ENCODE assay signal across 24 mouse cellular contexts in genomic region chr11:95247065-95247464, GRCm38 (mm10). TPM values are rescaled to one million over a fixed set of nuclear protein-coding genes. Genes with fewer than 3 reads are reported as not detected.
DNase-seq lines count a peak whose midpoint lies in the region; ATAC-seq lines count a peak whose summit lies in the region.
"Had no signal": no experiment of that assay in that cellular context is flagged by ENCODE, and none has a peak within 500 bp of the region (broad histone marks: within the 10 kb centered on the region; RNA-seq: fewer than 3 reads in every experiment).

No protein-coding gene starts in this region.

- peak overlapping the region; percentile 40 for H3K9ac ChIP-seq in forebrain, embryonic 13.5 days
- H3K9ac ChIP-seq in forebrain, embryonic 16.5 days (replicated peaks; ENCODE audit: low read depth, low read length): no peak overlapping the region
- no peak overlapping the region for H3K9ac ChIP-seq in midbrain, embryonic 12.5 days (replicated peaks)
- no peak overlapping the region for H3K9ac ChIP-seq in midbrain, embryonic 16.5 days (ENCODE audit: low read depth, low read length)
- 0 out of 2 replicates have a peak overlapping the region, but pooled peaks have one; percentile 39 for H3K9ac ChIP-seq in limb, embryonic 13.5 days
- H3K9ac ChIP-seq: heart, embryonic 15.5 days; limb, embryonic 12.5 days; liver, embryonic 14.5 days; neural tube, embryonic 12.5 days had no signal

- peaks cover 8% of the 10 kb centered on the region; the same call in 1 of the 2 replicates for H3K27me3 ChIP-seq in forebrain, embryonic 13.5 days
- no peaks in the 10 kb centered on the region for H3K27me3 ChIP-seq in forebrain, embryonic 16.5 days (replicated peaks; ENCODE audit: control insufficient read depth, insufficient read depth, low read length)
- H3K27me3 ChIP-seq in midbrain, embryonic 12.5 days: peaks cover 24% of the 10 kb centered on the region
- no peaks in the 10 kb centered on the region for H3K27me3 ChIP-seq in midbrain, embryonic 16.5 days (ENCODE audit: control insufficient read depth, insufficient read depth, low read depth, low read length)
- peaks cover 26% of the 10 kb centered on the region for H3K27me3 ChIP-seq in embryonic facial prominence, embryonic 10.5 days (replicated peaks; ENCODE audit: low read depth, poor library complexity, severe bottlenecking)
- H3K27me3 ChIP-seq in limb, embryonic 13.5 days: peaks cover 6% of the 10 kb centered on the region; the same call in 1 of the 2 replicates

- peak; percentile 51 for DNase-seq in embryonic facial prominence, embryonic 10.5 days (ENCODE audit: low spot score)
- DNase-seq in layer of hippocampus, adult 8-10 months (ENCODE audit: low spot score in 2 of 2): no peak
- no peak for DNase-seq in kidney, adult 11 months
- DNase-seq: adrenal gland, postnatal 36 days; cerebellum, adult 2 months; cerebellum, postnatal 36 days; gastrocnemius, postnatal 36 days; heart, postnatal 4 days; kidney, adult 2 months; kidney, postnatal 10 days; thymus, adult 18-20 months had no signal

- no peaks in the 10 kb centered on the region for H3K36me3 ChIP-seq in forebrain, embryonic 13.5 days (ENCODE audit: poor library complexity, severe bottlenecking)
- H3K36me3 ChIP-seq in forebrain, embryonic 16.5 days (ENCODE audit: control insufficient read depth, insufficient read depth): no peaks in the 10 kb centered on the region
- H3K36me3 ChIP-seq in midbrain, embryonic 12.5 days: no peaks in the 10 kb centered on the region
- H3K36me3 ChIP-seq in midbrain, embryonic 16.5 days (ENCODE audit: control insufficient read depth, insufficient read depth, low read length): no peaks in the 10 kb centered on the region
- H3K36me3 ChIP-seq in embryonic facial prominence, embryonic 10.5 days (replicated peaks): no peaks in the 10 kb centered on the region
- H3K36me3 ChIP-seq in limb, embryonic 13.5 days: no peaks in the 10 kb centered on the region
- H3K36me3 ChIP-seq: heart, embryonic 15.5 days; limb, embryonic 12.5 days; neural tube, embryonic 12.5 days had no signal

- H3K4me1 ChIP-seq in forebrain, embryonic 13.5 days: peaks cover 6% of the 10 kb centered on the region; the same call in 1 of the 2 replicates
- H3K4me1 ChIP-seq in forebrain, embryonic 16.5 days (replicated peaks; ENCODE audit: control insufficient read depth, insufficient read depth, low read length): peaks cover 4% of the 10 kb centered on the region; the same call in 1 of the 2 replicates
- H3K4me1 ChIP-seq in midbrain, embryonic 12.5 days: peaks cover 5% of the 10 kb centered on the region; the same call in 1 of the 2 replicates
- no peaks in the 10 kb centered on the region for H3K4me1 ChIP-seq in midbrain, embryonic 16.5 days (ENCODE audit: control insufficient read depth, insufficient read depth, low read length)
- H3K4me1 ChIP-seq in embryonic facial prominence, embryonic 10.5 days: peaks cover 39% of the 10 kb centered on the region
- 0 out of 2 replicates have a peak, but pooled peaks cover 2% of the 10 kb centered on the region for H3K4me1 ChIP-seq in limb, embryonic 13.5 days
- H3K4me1 ChIP-seq: neural tube, embryonic 12.5 days had no signal

- H3K4me2 ChIP-seq in forebrain, embryonic 13.5 days: no peak overlapping the region
- no peak overlapping the region for H3K4me2 ChIP-seq in forebrain, embryonic 16.5 days (ENCODE audit: low read length)
- H3K4me2 ChIP-seq in midbrain, embryonic 12.5 days (replicated peaks): no peak overlapping the region
- no peak overlapping the region for H3K4me2 ChIP-seq in midbrain, embryonic 16.5 days (ENCODE audit: low read length)
- H3K4me2 ChIP-seq in limb, embryonic 13.5 days (replicated peaks): no peak overlapping the region
- H3K4me2 ChIP-seq: heart, embryonic 15.5 days; limb, embryonic 12.5 days; neural tube, embryonic 12.5 days had no signal

- 22% methylated on average over 14 of the region's 14 CpGs for WGBS in forebrain, embryonic 13.5 days
- whole genome bisulfite sequencing in forebrain, embryonic 16.5 days: 22% methylated on average over 14 of the region's 14 CpGs
- WGBS in midbrain, embryonic 12.5 days: 28% methylated on average over 14 of the region's 14 CpGs
- WGBS in midbrain, embryonic 16.5 days: 29% methylated on average over 14 of the region's 14 CpGs
- WGBS in embryonic facial prominence, embryonic 10.5 days: 25% methylated on average over 14 of the region's 14 CpGs
- 53% methylated on average over 14 of the region's 14 CpGs for WGBS in limb, embryonic 13.5 days

- H3K4me3 ChIP-seq in forebrain, embryonic 13.5 days: no peak overlapping the region
- no peak overlapping the region for H3K4me3 ChIP-seq in forebrain, embryonic 16.5 days (replicated peaks; ENCODE audit: low read length)
- no peak overlapping the region for H3K4me3 ChIP-seq in midbrain, embryonic 12.5 days
- H3K4me3 ChIP-seq in midbrain, embryonic 16.5 days (ENCODE audit: low read depth, low read length): no peak overlapping the region
- H3K4me3 ChIP-seq in embryonic facial prominence, embryonic 10.5 days: no peak overlapping the region
- no peak overlapping the region for H3K4me3 ChIP-seq in limb, embryonic 13.5 days
- H3K4me3 ChIP-seq: heart, embryonic 15.5 days; left cerebral cortex, adult 2 months; limb, embryonic 12.5 days; neural tube, embryonic 12.5 days had no signal

- no peak for ATAC-seq in forebrain, embryonic 13.5 days
- ATAC-seq in forebrain, embryonic 16.5 days: no peak; the same call in 1 of the 2 replicates
- no peak for ATAC-seq in midbrain, embryonic 12.5 days (ENCODE audit: low FRiP score, low read depth)
- ATAC-seq in midbrain, embryonic 16.5 days: no peak
- no peak for ATAC-seq in limb, embryonic 13.5 days (ENCODE audit: low FRiP score, low read depth)

- H3K9me3 ChIP-seq in forebrain, embryonic 13.5 days (replicated peaks): 0 out of 2 replicates have a peak, but pooled peaks cover 5% of the 10 kb centered on the region
- no peaks in the 10 kb centered on the region for H3K9me3 ChIP-seq in forebrain, embryonic 16.5 days (ENCODE audit: control insufficient read depth, low read length)
- peaks cover 5% of the 10 kb centered on the region; the same call in 1 of the 2 replicates for H3K9me3 ChIP-seq in midbrain, embryonic 12.5 days
- H3K9me3 ChIP-seq in midbrain, embryonic 16.5 days (replicated peaks; ENCODE audit: control insufficient read depth, low read length, poor library complexity, severe bottlenecking): no peaks in the 10 kb centered on the region
- no peaks in the 10 kb centered on the region for H3K9me3 ChIP-seq in embryonic facial prominence, embryonic 10.5 days
- H3K9me3 ChIP-seq in limb, embryonic 13.5 days: no peaks in the 10 kb centered on the region
- H3K9me3 ChIP-seq: heart, embryonic 15.5 days; limb, embryonic 12.5 days; neural tube, embryonic 12.5 days had no signal

- H3K27ac ChIP-seq in forebrain, embryonic 13.5 days: no peak overlapping the region
- H3K27ac ChIP-seq in forebrain, embryonic 16.5 days (ENCODE audit: low read length): no peak overlapping the region
- H3K27ac ChIP-seq in midbrain, embryonic 12.5 days (replicated peaks): 0 out of 2 replicates have a peak overlapping the region, but pooled peaks have one; percentile 10
- H3K27ac ChIP-seq in midbrain, embryonic 16.5 days (ENCODE audit: low read length): no peak overlapping the region
- peak overlapping the region; percentile 80 for H3K27ac ChIP-seq in embryonic facial prominence, embryonic 10.5 days (replicated peaks)
- no peak overlapping the region for H3K27ac ChIP-seq in limb, embryonic 13.5 days
- H3K27ac ChIP-seq: heart, embryonic 15.5 days; left cerebral cortex, adult 2 months; limb, embryonic 12.5 days; liver, embryonic 14.5 days; neural tube, embryonic 12.5 days had no signal

RNA-seq across cellular contexts. Expression of gene Tac4, which starts 14.3 kb away (rescaled TPM):
- not detected in 2 replicates for polyA plus RNA-seq in forebrain, embryonic 13.5 days (2015; fragmentation: Nextera tagmentation; extraction: Ambion mirVana)
- 0.20 and 0.23 TPM in 2 replicates for polyA plus RNA-seq in forebrain, embryonic 16.5 days (2015; fragmentation: Nextera tagmentation; extraction: Ambion mirVana)
- 0.18 and 0.23 TPM in 2 replicates for polyA plus RNA-seq in midbrain, embryonic 12.5 days (2016; fragmentation: Nextera tagmentation; extraction: Ambion mirVana)
- not detected in 2 replicates for polyA plus RNA-seq in midbrain, embryonic 16.5 days (2015; fragmentation: Nextera tagmentation; extraction: Ambion mirVana)
- 0.16 TPM in 1 of 2 replicates, not detected in the other for polyA plus RNA-seq in embryonic facial prominence, embryonic 10.5 days (2016; fragmentation: Nextera tagmentation; extraction: Ambion mirVana)
- 0.15 and 0.27 TPM in 2 replicates for polyA plus RNA-seq in limb, embryonic 13.5 days (2015; fragmentation: Nextera tagmentation; extraction: Ambion mirVana)
- total RNA-seq in layer of hippocampus, adult 8-10 months (2022): not detected
- total RNA-seq: adrenal gland, postnatal 36 days; gastrocnemius, postnatal 36 days; heart, adult 8-10 months; heart, postnatal 4 days; layer of hippocampus, adult 18-20 months; left cerebral cortex, adult 2 months had no signal
- polyA plus RNA-seq: heart, embryonic 15.5 days; limb, embryonic 12.5 days; lung, embryonic 16.5 days; neural tube, embryonic 12.5 days had no signal

Comparison
In these comparisons a context has a peak if more than half of its experiments do, and no peak if none do; other contexts are left out.
1. H3K27ac ChIP-seq: peak in midbrain, embryonic 12.5 days (single experiment) and embryonic facial prominence, embryonic 10.5 days (single experiment); none in forebrain, embryonic 13.5 days (single experiment), forebrain, embryonic 16.5 days (single experiment), midbrain, embryonic 16.5 days (single experiment) and limb, embryonic 13.5 days (single experiment).
2. H3K9ac ChIP-seq: peak in forebrain, embryonic 13.5 days (single experiment) and limb, embryonic 13.5 days (single experiment); none in forebrain, embryonic 16.5 days (single experiment), midbrain, embryonic 12.5 days (single experiment) and midbrain, embryonic 16.5 days (single experiment).